Mouse (Mus musculus): Measurements from ENCODE around the gene Eif2ak1. TPM values are rescaled to one million over a fixed set of nuclear protein-coding genes. Genes with fewer than 3 reads are reported as not detected.
"Not testable (repeated sequence)": the region's sequence is repeated elsewhere in the genome, so short reads cannot be mapped to it uniquely, and the experiment has no call there.

The Eif2ak1 gene
- 38.0 and 41.0 TPM in 2 replicates for polyA plus RNA-seq (2016; fragmentation: Nextera tagmentation; extraction: Ambion mirVana)

- H3K36me3 ChIP-seq = no peaks in the 10 kb centered on the region
- no peaks in the 10 kb centered on the region for H3K9me3 ChIP-seq
- no peaks in the 10 kb centered on the region for H3K27me3 ChIP-seq (ENCODE audit: insufficient read depth, poor library complexity, severe bottlenecking)
- H3K27ac ChIP-seq = peak within 1 kb of the TSS; percentile 90
- peaks cover 9% of the 10 kb centered on the region; the same call in 1 of the 2 replicates for H3K4me1 ChIP-seq
- WGBS = under 1% methylated on average over 37 of the region's 37 CpGs
- peak within 1 kb of the TSS; percentile 94 for H3K4me3 ChIP-seq
- DNase-seq (ENCODE audit: low spot score) = peak; percentile 97
Observed at GRCm38 (mm10) chr5:143817116-143817930, at the start of gene Eif2ak1. Eif2ak1 (plus strand) TSS chr5:143817788.

- H3K36me3 ChIP-seq = no peaks in the 10 kb centered on the region
- WGBS = 81% methylated on average over 8 of the region's 8 CpGs
- DNase-seq (ENCODE audit: low spot score) = no peak
- no peaks in the 10 kb centered on the region for H3K27me3 ChIP-seq (ENCODE audit: insufficient read depth, poor library complexity, severe bottlenecking)
- H3K4me3 ChIP-seq = no peak overlapping the region
- H3K9me3 ChIP-seq = no peaks in the 10 kb centered on the region; the same call in 1 of the 2 replicates
- no peaks in the 10 kb centered on the region for H3K4me1 ChIP-seq
- H3K27ac ChIP-seq = no peak overlapping the region
Observed at GRCm38 (mm10) chr5:143781951-143782350, 35.6 kb upstream of the Eif2ak1 start.

GRCm38 (mm10) chr5:143785391-143785790 lies 32.2 kb upstream of the Eif2ak1 start:
- DNase-seq (ENCODE audit: low spot score) = peak; percentile 24
- no peaks in the 10 kb centered on the region; the same call in 1 of the 2 replicates for H3K9me3 ChIP-seq
- H3K36me3 ChIP-seq = no peaks in the 10 kb centered on the region
- H3K4me3 ChIP-seq = no peak overlapping the region
- WGBS = 78% methylated on average over 6 of the region's 6 CpGs
- H3K4me1 ChIP-seq = no peaks in the 10 kb centered on the region
- H3K27me3 ChIP-seq (ENCODE audit: insufficient read depth, poor library complexity, severe bottlenecking) = no peaks in the 10 kb centered on the region
- H3K27ac ChIP-seq = no peak overlapping the region

- H3K4me3 ChIP-seq; H3K9me3 ChIP-seq; H3K27ac ChIP-seq; H3K27me3 ChIP-seq (ENCODE audit: insufficient read depth, poor library complexity, severe bottlenecking); H3K36me3 ChIP-seq; H3K4me1 ChIP-seq: not testable (repeated sequence)
- DNase-seq (ENCODE audit: low spot score) = peak; percentile 62
- WGBS = 82% methylated on average over 6 of the region's 6 CpGs
Observed at GRCm38 (mm10) chr5:143801216-143801615, 16.4 kb upstream of the Eif2ak1 start.

DNA sequence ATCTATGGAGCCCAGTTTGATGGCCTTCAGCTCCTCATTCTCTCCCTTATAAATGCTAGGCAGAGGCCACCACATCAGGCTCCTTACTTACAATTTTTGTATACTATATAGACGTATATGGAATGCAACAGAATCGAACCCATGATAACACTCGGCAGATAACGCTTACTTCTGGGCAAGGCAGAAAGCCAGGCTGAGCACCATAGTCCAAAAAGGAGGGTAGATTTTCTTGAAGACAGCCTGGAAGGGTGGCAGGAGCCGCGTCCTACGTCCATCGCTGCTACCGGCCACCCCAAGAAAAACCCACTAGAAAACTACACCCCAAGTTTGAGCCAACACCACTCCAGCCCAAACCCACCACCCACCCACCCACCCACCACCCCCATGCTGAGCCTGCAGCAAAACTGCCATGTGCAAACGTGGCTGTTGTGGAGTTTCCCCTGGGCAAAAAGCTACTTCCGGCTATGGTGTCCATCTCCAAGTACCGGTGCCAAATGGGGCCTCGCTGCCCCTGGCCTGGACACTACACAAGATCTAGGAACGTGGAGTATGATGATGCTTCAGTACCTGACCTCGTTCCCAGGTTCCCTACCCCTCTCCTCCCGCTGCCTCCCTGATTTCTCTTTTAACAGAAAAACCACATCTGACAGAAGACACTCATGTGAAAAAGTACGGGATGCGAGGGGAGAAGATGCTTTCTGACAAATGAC lies 13.4 kb upstream of the Eif2ak1 start:
- WGBS = 80% methylated on average over 18 of the region's 18 CpGs
- no peak overlapping the region for H3K27ac ChIP-seq
- no peaks in the 10 kb centered on the region for H3K27me3 ChIP-seq (ENCODE audit: insufficient read depth, poor library complexity, severe bottlenecking)
- no peak overlapping the region for H3K4me3 ChIP-seq
- DNase-seq (ENCODE audit: low spot score) = peak; percentile 61
- H3K36me3 ChIP-seq = no peaks in the 10 kb centered on the region
- H3K4me1 ChIP-seq = no peaks in the 10 kb centered on the region
- H3K9me3 ChIP-seq = no peaks in the 10 kb centered on the region

- 67% methylated on average over 3 of the region's 3 CpGs for WGBS
- H3K9me3 ChIP-seq = no peaks in the 10 kb centered on the region
- DNase-seq (ENCODE audit: low spot score) = no peak
- no peaks in the 10 kb centered on the region for H3K36me3 ChIP-seq
- no peaks in the 10 kb centered on the region for H3K4me1 ChIP-seq
- H3K4me3 ChIP-seq = no peak overlapping the region
- H3K27ac ChIP-seq = no peak overlapping the region
- no peaks in the 10 kb centered on the region for H3K27me3 ChIP-seq (ENCODE audit: insufficient read depth, poor library complexity, severe bottlenecking)
Observed at GRCm38 (mm10) chr5:143807268-143807667, 10.3 kb upstream of the Eif2ak1 start.

DNA sequence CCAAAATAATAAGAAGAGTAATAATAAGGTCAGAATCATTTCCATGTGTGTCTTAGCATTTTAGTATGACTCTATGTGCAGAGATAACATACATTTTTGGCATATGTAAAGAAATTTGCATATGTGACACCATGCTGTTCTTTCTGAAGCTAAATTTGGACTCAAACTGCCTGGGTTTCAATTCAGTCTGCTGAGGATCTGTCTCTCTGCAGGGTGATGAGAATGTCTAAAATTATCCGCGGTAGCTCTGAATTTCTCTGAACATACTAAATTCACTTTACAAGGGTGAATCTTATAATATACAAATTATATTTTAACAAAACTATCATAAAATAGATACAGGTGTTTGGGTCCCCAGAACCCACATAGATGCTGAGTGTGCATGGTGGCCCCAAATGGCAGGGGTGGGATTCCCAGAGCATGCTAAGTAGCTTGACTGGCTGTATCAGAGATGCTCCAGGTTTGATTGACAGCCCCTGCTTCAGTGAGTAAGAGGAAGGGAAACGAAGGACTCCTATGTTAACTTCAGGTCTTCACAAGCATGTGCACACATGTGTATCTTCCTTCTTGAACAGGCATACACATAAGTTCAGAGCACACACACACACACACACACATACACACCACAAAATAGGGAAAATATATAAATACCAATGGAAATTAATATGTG lies 8.0 kb upstream of the Eif2ak1 start:
- Histone ChIP-seq H3K36me3 (no peaks in the 10 kb centered on the region), H3K4me3 (no peak overlapping the region), H3K4me1 (no peaks in the 10 kb centered on the region), H3K27ac (no peak overlapping the region), H3K9me3 (no peaks in the 10 kb centered on the region), H3K27me3 (ENCODE audit: insufficient read depth, poor library complexity, severe bottlenecking) (no peaks in the 10 kb centered on the region)
- WGBS = 85% methylated on average over 3 of the region's 3 CpGs
- DNase-seq (ENCODE audit: low spot score) = peak; percentile 56

DNA sequence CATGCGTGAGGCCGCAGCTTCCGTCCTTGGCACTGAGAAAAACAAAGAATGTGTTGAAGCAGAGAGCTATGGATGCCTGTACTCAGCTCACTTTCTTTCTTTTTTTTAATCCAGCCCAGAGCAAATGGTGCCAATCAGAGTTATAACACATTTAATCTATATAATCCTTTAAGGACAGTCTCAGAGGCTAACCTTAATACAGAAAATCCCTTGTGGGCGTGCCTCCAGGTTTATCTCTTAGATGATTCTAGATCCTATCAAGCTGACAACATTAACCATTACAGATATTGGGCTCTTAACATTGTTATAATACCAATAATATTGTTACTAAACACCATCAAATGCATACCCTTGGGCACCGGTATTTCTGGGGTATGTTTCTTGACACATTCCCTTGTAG lies 5.9 kb upstream of the Eif2ak1 start:
- DNase-seq (ENCODE audit: low spot score) = no peak
- H3K27ac ChIP-seq = no peak overlapping the region
- H3K9me3 ChIP-seq = no peaks in the 10 kb centered on the region
- H3K36me3 ChIP-seq = no peaks in the 10 kb centered on the region
- no peaks in the 10 kb centered on the region for H3K27me3 ChIP-seq (ENCODE audit: insufficient read depth, poor library complexity, severe bottlenecking)
- H3K4me3 ChIP-seq = no peak overlapping the region
- 90% methylated on average over 5 of the region's 5 CpGs for WGBS
- H3K4me1 ChIP-seq = no peaks in the 10 kb centered on the region

GRCm38 (mm10) chr5:143814626-143815025 lies 3.0 kb upstream of the Eif2ak1 start:
- peak; percentile 57 for DNase-seq (ENCODE audit: low spot score)
- 82% methylated on average over 2 of the region's 2 CpGs for WGBS
- peaks cover 9% of the 10 kb centered on the region; the same call in 1 of the 2 replicates for H3K4me1 ChIP-seq

GRCm38 (mm10) chr5:143817931-143818311 lies 333 bp downstream of the Eif2ak1 start:
- no peaks in the 10 kb centered on the region for H3K36me3 ChIP-seq
- DNase-seq (ENCODE audit: low spot score) = no peak
- peaks cover 9% of the 10 kb centered on the region; the same call in 1 of the 2 replicates for H3K4me1 ChIP-seq
- WGBS = under 1% methylated on average over 32 of the region's 32 CpGs
- H3K27ac ChIP-seq = peak overlapping the region; percentile 90
- no peaks in the 10 kb centered on the region for H3K9me3 ChIP-seq
- peak overlapping the region; percentile 94 for H3K4me3 ChIP-seq
- H3K27me3 ChIP-seq (ENCODE audit: insufficient read depth, poor library complexity, severe bottlenecking) = no peaks in the 10 kb centered on the region

More at GRCm38 (mm10) chr5:143814626-143815025, 3.0 kb upstream of the Eif2ak1 start:
- H3K36me3 ChIP-seq = no peaks in the 10 kb centered on the region
- no peaks in the 10 kb centered on the region for H3K27me3 ChIP-seq (ENCODE audit: insufficient read depth, poor library complexity, severe bottlenecking)
- no peaks in the 10 kb centered on the region for H3K9me3 ChIP-seq
- H3K4me3 ChIP-seq = no peak overlapping the region
- no peak overlapping the region for H3K27ac ChIP-seq

- Histone ChIP-seq H3K36me3 (no peaks in the 10 kb centered on the region), H3K27ac (peak overlapping the region; percentile 90), H3K9me3 (no peaks in the 10 kb centered on the region), H3K4me3 (peak overlapping the region; percentile 94), H3K27me3 (ENCODE audit: insufficient read depth, poor library complexity, severe bottlenecking) (no peaks in the 10 kb centered on the region), H3K4me1 (peaks cover 9% of the 10 kb centered on the region; the same call in 1 of the 2 replicates)
- peak; percentile 55 for DNase-seq (ENCODE audit: low spot score)
- WGBS = 12% methylated on average over 10 of the region's 10 CpGs
Observed at GRCm38 (mm10) chr5:143818461-143818860, 873 bp downstream of the Eif2ak1 start.

DNA sequence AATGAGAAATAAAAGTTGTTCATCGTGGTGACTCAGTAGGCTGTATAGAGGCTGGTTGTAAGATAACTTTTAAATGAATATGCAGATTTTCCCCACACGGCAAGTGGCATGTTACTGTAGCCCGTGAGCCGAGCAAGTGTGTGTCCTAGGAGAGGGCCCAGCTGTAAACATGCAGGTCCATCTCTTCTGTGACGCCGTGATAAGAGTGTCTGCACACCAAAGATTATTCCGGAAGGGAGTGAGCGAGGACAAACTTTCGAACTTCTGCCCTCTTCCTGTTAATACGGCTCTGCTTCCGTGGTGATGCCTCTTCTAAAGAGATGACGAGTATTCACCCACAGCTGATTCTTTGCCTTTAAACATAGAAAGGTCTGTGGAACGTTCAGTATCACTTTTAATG lies 1.4 kb downstream of the Eif2ak1 start:
- DNase-seq (ENCODE audit: low spot score) = peak; percentile 94
- H3K27me3 ChIP-seq (ENCODE audit: insufficient read depth, poor library complexity, severe bottlenecking) = no peaks in the 10 kb centered on the region
- H3K36me3 ChIP-seq = no peaks in the 10 kb centered on the region
- WGBS = 69% methylated on average over 13 of the region's 13 CpGs
- no peaks in the 10 kb centered on the region for H3K9me3 ChIP-seq
- no peak overlapping the region for H3K27ac ChIP-seq
- H3K4me1 ChIP-seq = peaks cover 9% of the 10 kb centered on the region; the same call in 1 of the 2 replicates
- H3K4me3 ChIP-seq = peak overlapping the region; percentile 94

Measured in heart, embryonic 10.5 days (tissue).